Mouse (Mus musculus): ENCODE results near the gene Cpm. TPM values are rescaled to one million over a fixed set of nuclear protein-coding genes. Genes with fewer than 3 reads are reported as not detected.

Cpm gene
- total and polyA plus RNA-seq, 2 experiments, result 0.80 to 1.4 TPM

DNA sequence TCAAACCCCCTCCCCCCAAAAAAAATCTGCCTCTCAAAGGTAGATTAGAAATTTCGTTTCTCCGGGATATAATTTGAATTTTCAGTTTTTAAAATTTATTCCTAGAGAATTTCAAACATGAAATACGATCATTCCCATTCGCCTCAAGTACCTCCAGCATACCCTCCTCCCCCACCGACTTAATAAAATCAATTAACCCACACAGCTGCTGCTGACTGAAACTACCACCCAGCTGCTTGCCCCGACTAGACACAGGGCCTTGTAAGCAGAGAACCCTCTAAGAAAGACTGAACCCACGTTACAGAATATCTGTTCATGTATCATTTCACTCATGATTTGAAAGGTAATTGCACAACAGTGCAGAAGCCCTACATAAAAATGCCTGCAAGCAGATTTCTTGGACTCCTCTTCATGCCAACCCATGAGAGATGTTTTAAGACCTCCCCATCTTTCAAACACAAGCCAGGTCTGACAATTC lies 16.2 kb downstream of the Cpm start:
- no peaks in the 10 kb centered on the region for H3K79me2 ChIP-seq (ENCODE audit: control insufficient read depth, insufficient read depth, low read length)
- no peak for DNase-seq (ENCODE audit: extremely low read depth, low read depth, low spot score)
- H3K4me1 ChIP-seq (ENCODE audit: control insufficient read depth, insufficient read depth, low read length), result no peaks in the 10 kb centered on the region
- H3K27ac ChIP-seq (replicated peaks; ENCODE audit: insufficient read depth, low read depth, low read length), result no peak overlapping the region
- TF ChIP-seq POLR2A (IDR thresholded peaks at IDR 0.05; ENCODE audit: extremely low read depth, insufficient read depth, low read length), result no peak
- TF ChIP-seq CTCF (IDR thresholded peaks at IDR 0.05; ENCODE audit: low read depth, low read length), result no peak
- no peaks in the 10 kb centered on the region for H3K36me3 ChIP-seq (ENCODE audit: control insufficient read depth, insufficient read depth, low read length)
- H3K4me3 ChIP-seq (ENCODE audit: insufficient read depth, low read depth, low read length), result no peak overlapping the region
- no peak overlapping the region for H3K9ac ChIP-seq (ENCODE audit: low read depth, low read length)
- no peaks in the 10 kb centered on the region for H3K27me3 ChIP-seq (ENCODE audit: control insufficient read depth, insufficient read depth, low read length)
- 85% methylated on average over 7 of the region's 7 CpGs for WGBS

DNA sequence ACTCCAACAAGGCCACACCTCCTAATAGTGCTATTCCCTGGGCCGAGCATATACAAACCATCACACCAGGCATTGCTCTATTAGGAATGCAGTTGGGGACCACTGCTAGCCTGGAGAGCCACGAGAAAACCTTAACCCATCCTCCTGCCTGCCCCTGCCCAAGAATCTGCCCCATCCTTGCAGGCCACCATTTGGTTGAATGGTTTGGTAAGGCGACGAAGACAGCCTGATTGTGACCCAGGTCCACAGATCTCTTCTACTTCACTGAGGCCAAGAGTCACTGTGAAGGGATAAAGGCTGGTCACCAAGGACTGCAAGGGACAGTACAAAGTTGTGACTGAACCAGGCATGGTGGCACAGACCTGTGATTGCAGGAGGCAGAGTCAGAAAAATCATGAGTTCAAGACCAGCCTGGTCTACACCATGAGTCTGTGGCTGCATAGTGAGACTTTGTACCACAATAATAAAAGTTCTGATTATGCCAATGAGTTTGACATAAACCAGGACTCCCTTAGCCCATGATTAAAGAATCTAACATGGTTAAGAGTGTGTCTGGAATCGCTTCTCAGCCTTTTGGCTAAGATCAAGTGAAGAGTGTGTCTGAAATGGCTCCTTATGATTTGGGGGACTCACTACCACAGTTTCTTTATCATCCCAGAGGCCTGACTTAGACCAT lies 17.3 kb downstream of the Cpm start:
- no peaks in the 10 kb centered on the region for H3K4me1 ChIP-seq (ENCODE audit: control insufficient read depth, insufficient read depth, low read length)
- H3K27ac ChIP-seq (replicated peaks; ENCODE audit: insufficient read depth, low read depth, low read length), result no peak overlapping the region
- H3K27me3 ChIP-seq (ENCODE audit: control insufficient read depth, insufficient read depth, low read length), result no peaks in the 10 kb centered on the region
- H3K4me3 ChIP-seq (ENCODE audit: insufficient read depth, low read depth, low read length), result no peak overlapping the region
- DNase-seq (ENCODE audit: extremely low read depth, low read depth, low spot score), result no peak
- 94% methylated on average over 5 of the region's 5 CpGs for WGBS
- H3K36me3 ChIP-seq (ENCODE audit: control insufficient read depth, insufficient read depth, low read length), result no peaks in the 10 kb centered on the region
- no peaks in the 10 kb centered on the region for H3K79me2 ChIP-seq (ENCODE audit: control insufficient read depth, insufficient read depth, low read length)
- H3K9ac ChIP-seq (ENCODE audit: low read depth, low read length), result no peak overlapping the region
- TF ChIP-seq POLR2A (IDR thresholded peaks at IDR 0.05; ENCODE audit: extremely low read depth, insufficient read depth, low read length) (no peak), CTCF (IDR thresholded peaks at IDR 0.05; ENCODE audit: low read depth, low read length) (no peak)

- H3K27me3 ChIP-seq (ENCODE audit: control insufficient read depth, insufficient read depth, low read length), result no peaks in the 10 kb centered on the region
Measured at GRCm38 (mm10) chr10:117647158-117647505, 17.8 kb downstream of the Cpm start.

DNA sequence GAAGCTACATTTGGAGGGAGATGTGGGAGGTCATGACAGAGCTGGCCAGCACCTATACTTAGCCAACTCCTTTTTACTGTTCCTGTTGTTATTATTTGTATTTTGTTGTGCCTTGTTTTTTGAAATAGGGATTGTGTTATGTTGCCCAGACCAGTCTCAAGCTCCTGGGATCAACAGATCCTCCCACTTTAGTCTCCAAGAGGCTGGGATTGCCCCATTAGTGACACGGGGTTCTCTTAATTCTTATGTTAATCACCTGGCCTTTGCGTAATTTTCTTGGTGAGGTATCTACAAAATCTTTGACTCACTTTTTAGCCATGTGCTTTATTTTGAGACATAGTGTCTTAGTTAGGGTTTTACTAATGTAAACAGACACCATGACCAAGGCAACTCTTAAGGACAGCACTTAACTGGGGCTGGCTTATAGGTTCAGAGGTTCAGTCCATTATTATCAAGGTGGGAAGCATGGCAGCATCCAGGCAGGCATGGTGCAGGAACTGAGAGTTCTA lies 18.7 kb downstream of the Cpm start:
- Histone ChIP-seq H3K9ac (ENCODE audit: low read depth, low read length) (no peak overlapping the region), H3K27me3 (ENCODE audit: control insufficient read depth, insufficient read depth, low read length) (no peaks in the 10 kb centered on the region), H3K4me1 (ENCODE audit: control insufficient read depth, insufficient read depth, low read length) (no peaks in the 10 kb centered on the region), H3K79me2 (ENCODE audit: control insufficient read depth, insufficient read depth, low read length) (no peaks in the 10 kb centered on the region), H3K36me3 (ENCODE audit: control insufficient read depth, insufficient read depth, low read length) (no peaks in the 10 kb centered on the region), H3K4me3 (ENCODE audit: insufficient read depth, low read depth, low read length) (no peak overlapping the region), H3K27ac (replicated peaks; ENCODE audit: insufficient read depth, low read depth, low read length) (no peak overlapping the region)
- TF ChIP-seq POLR2A (IDR thresholded peaks at IDR 0.05; ENCODE audit: extremely low read depth, insufficient read depth, low read length), result no peak
- no peak for TF ChIP-seq CTCF (IDR thresholded peaks at IDR 0.05; ENCODE audit: low read depth, low read length)
- WGBS, result 99% methylated on average over 2 of the region's 2 CpGs
- DNase-seq (ENCODE audit: extremely low read depth, low read depth, low spot score), result no peak

More at GRCm38 (mm10) chr10:117647158-117647505, 17.8 kb downstream of the Cpm start:
- Histone ChIP-seq H3K27ac (replicated peaks; ENCODE audit: insufficient read depth, low read depth, low read length) (no peak overlapping the region), H3K9ac (ENCODE audit: low read depth, low read length) (no peak overlapping the region), H3K4me1 (ENCODE audit: control insufficient read depth, insufficient read depth, low read length) (no peaks in the 10 kb centered on the region), H3K79me2 (ENCODE audit: control insufficient read depth, insufficient read depth, low read length) (no peaks in the 10 kb centered on the region), H3K36me3 (ENCODE audit: control insufficient read depth, insufficient read depth, low read length) (no peaks in the 10 kb centered on the region), H3K4me3 (ENCODE audit: insufficient read depth, low read depth, low read length) (no peak overlapping the region)
- no peak for TF ChIP-seq CTCF (IDR thresholded peaks at IDR 0.05; ENCODE audit: low read depth, low read length)
- TF ChIP-seq POLR2A (IDR thresholded peaks at IDR 0.05; ENCODE audit: extremely low read depth, insufficient read depth, low read length), result no peak
- DNase-seq (ENCODE audit: extremely low read depth, low read depth, low spot score), result no peak
- 92% methylated on average over 13 of the region's 13 CpGs for whole genome bisulfite sequencing

- H3K27ac ChIP-seq (replicated peaks; ENCODE audit: insufficient read depth, low read depth, low read length), result no peak overlapping the region
- H3K4me1 ChIP-seq (ENCODE audit: control insufficient read depth, insufficient read depth, low read length), result no peaks in the 10 kb centered on the region
- no peaks in the 10 kb centered on the region for H3K36me3 ChIP-seq (ENCODE audit: control insufficient read depth, insufficient read depth, low read length)
- WGBS, result 88% methylated on average over 3 of the region's 3 CpGs
- H3K4me3 ChIP-seq (ENCODE audit: insufficient read depth, low read depth, low read length), result no peak overlapping the region
- no peaks in the 10 kb centered on the region for H3K79me2 ChIP-seq (ENCODE audit: control insufficient read depth, insufficient read depth, low read length)
- H3K27me3 ChIP-seq (ENCODE audit: control insufficient read depth, insufficient read depth, low read length), result no peaks in the 10 kb centered on the region
- TF ChIP-seq POLR2A (IDR thresholded peaks at IDR 0.05; ENCODE audit: extremely low read depth, insufficient read depth, low read length) (no peak), CTCF (IDR thresholded peaks at IDR 0.05; ENCODE audit: low read depth, low read length) (no peak)
- no peak for DNase-seq (ENCODE audit: extremely low read depth, low read depth, low spot score)
- H3K9ac ChIP-seq (ENCODE audit: low read depth, low read length), result no peak overlapping the region
Measured at GRCm38 (mm10) chr10:117648643-117649042, 19.3 kb downstream of the Cpm start.

All from liver, adult 2 months (tissue).